Mouse (Mus musculus) embryonic facial prominence, embryonic 12.5 days (tissue): ENCODE measurements around the gene Kank1. TPM values are rescaled to one million over a fixed set of nuclear protein-coding genes. Genes with fewer than 3 reads are reported as not detected.
A peak's percentile ranks its signal among the peaks of the same experiment; 100 is the strongest.

ENCODE experiments used
- ATAC-seq: fragments of 200-750 bp; cut with Nextera tagmentation; 2 replicates; pipeline ENCODE4 v1.8.0; 2017; ENCODE audit not compliant: insufficient number of reproducible peaks, insufficient read depth, low FRiP score, low TSS enrichment
- H3K27ac ChIP-seq: fragments of 300-500 bp; sonication (generic); 2 replicates; pipeline ENCODE4 v1.5.1; 2016; ENCODE audit warnings: mild to moderate bottlenecking
- H3K27me3 ChIP-seq: fragments of 300-500 bp; sonication (generic); 2 replicates; pipeline ENCODE4 v1.6.1; 2016; ENCODE audit warnings: mild to moderate bottlenecking, moderate library complexity
- H3K36me3 ChIP-seq: fragments of 300-500 bp; sonication (generic); 2 replicates; pipeline ENCODE4 v1.6.1; 2016; ENCODE audit warnings: mild to moderate bottlenecking
- H3K4me1 ChIP-seq: fragments of 300-500 bp; sonication (generic); 2 replicates; pipeline ENCODE4 v1.6.1; 2016
- H3K4me2 ChIP-seq: fragments of 300-500 bp; sonication (generic); replicated peaks from 2 replicates; pipeline ENCODE4 v1.6.1; 2016; ENCODE audit warnings: mild to moderate bottlenecking, moderate library complexity
- H3K4me3 ChIP-seq: fragments of 300-500 bp; sonication (generic); 2 replicates; pipeline ENCODE4 v1.5.1; 2016; ENCODE audit warnings: mild to moderate bottlenecking
- H3K9ac ChIP-seq: fragments of 300-500 bp; sonication (generic); 2 replicates; pipeline ENCODE4 v1.6.1; 2016; ENCODE audit warnings: mild to moderate bottlenecking, moderate library complexity
- H3K9me3 ChIP-seq: fragments of 300-500 bp; sonication (generic); 2 replicates; pipeline ENCODE4 v1.6.1; 2016; ENCODE audit warnings: mild to moderate bottlenecking, moderate library complexity
- WGBS: fragments of 180-500 bp; shearing (Covaris S2); methylation state at CpG from one replicate; pipeline ENCODE4 v1.1.7; 2016; 5-methylcytosine and 5-hydroxymethylcytosine counted together
- polyA plus RNA-seq: library from polyadenylated mRNA; unstranded; fragments of >200 nt; fragmentation: Nextera tagmentation; extraction: Ambion mirVana; gene quantifications from 2 replicates; pipeline ENCODE4 v1.2.1, GENCODE M21; 2016

Kank1 gene
- polyA plus RNA-seq, 1 experiment from 2014 or later, result 27.6 TPM

GRCm38 (mm10) chr19:25230058-25230974 lies 6.5 kb upstream of the Kank1 start:
- Histone ChIP-seq H3K4me2 (no peak overlapping the region), H3K9ac (no peak overlapping the region), H3K27me3 (no peaks in the 10 kb centered on the region), H3K4me1 (no peaks in the 10 kb centered on the region), H3K36me3 (no peaks in the 10 kb centered on the region), H3K4me3 (no peak overlapping the region), H3K27ac (no peak overlapping the region), H3K9me3 (no peaks in the 10 kb centered on the region)
- WGBS, result 81% methylated on average over 4 of the region's 4 CpGs
- no peak for ATAC-seq

GRCm38 (mm10) chr19:25230975-25231334 lies 5.8 kb upstream of the Kank1 start:
- WGBS, result 78% methylated on average over 4 of the region's 4 CpGs
- no peak overlapping the region for H3K9ac ChIP-seq
- no peak overlapping the region for H3K27ac ChIP-seq
- no peak for ATAC-seq
- no peak overlapping the region for H3K4me2 ChIP-seq
- H3K9me3 ChIP-seq, result no peaks in the 10 kb centered on the region
- no peak overlapping the region for H3K4me3 ChIP-seq
- no peaks in the 10 kb centered on the region for H3K36me3 ChIP-seq
- H3K27me3 ChIP-seq, result no peaks in the 10 kb centered on the region
- H3K4me1 ChIP-seq, result no peaks in the 10 kb centered on the region

GRCm38 (mm10) chr19:25232032-25232431 lies 4.7 kb upstream of the Kank1 start:
- Histone ChIP-seq H3K9ac (no peak overlapping the region), H3K9me3 (no peaks in the 10 kb centered on the region), H3K4me1 (peaks cover under 1% of the 10 kb centered on the region; the same call in 1 of the 2 replicates), H3K27me3 (peaks cover 3% of the 10 kb centered on the region; the same call in 1 of the 2 replicates), H3K36me3 (no peaks in the 10 kb centered on the region), H3K4me3 (no peak overlapping the region), H3K27ac (no peak overlapping the region), H3K4me2 (no peak overlapping the region)
- WGBS, result 62% methylated on average over 10 of the region's 10 CpGs
- ATAC-seq, result no peak

DNA sequence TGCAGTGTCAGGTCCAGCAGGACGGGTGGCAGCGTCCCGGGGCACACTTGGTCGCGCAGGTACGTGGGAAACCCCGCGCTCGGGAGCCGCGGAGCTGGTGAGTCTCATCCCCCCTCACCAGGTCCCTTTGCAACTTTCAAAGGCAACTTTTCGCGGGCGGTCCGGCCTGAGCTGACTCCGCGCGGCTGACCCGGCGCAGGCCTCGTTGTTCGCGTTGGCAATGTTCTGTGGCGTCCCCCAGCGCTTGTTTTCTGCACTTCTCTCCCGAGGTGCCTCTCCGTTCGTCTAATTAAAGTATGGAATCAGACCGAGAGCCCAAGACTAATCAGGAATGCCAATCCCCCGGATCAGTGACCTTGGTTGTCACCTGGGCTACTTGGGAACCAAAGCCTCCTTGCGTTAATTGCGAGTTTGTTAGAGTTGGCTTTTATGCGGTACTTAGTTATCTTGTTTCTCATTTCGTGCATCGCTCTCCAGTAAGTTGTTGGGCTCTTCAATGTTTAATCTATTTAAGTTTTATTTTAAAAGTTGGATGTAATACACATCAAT lies 791 bp downstream of the Kank1 start:
- ATAC-seq, result no peak
- under 1% methylated on average over 35 of the region's 35 CpGs for WGBS

GRCm38 (mm10) chr19:25238121-25238520 lies 1.3 kb downstream of the Kank1 start:
- Histone ChIP-seq H3K9me3 (no peaks in the 10 kb centered on the region), H3K27me3 (peaks cover 14% of the 10 kb centered on the region; the same call in 1 of the 2 replicates), H3K27ac (no peak overlapping the region), H3K4me1 (peaks cover 7% of the 10 kb centered on the region; the same call in 1 of the 2 replicates), H3K36me3 (no peaks in the 10 kb centered on the region), H3K4me3 (peak overlapping the region; percentile 69), H3K4me2 (peak overlapping the region; percentile 95), H3K9ac (no peak overlapping the region)
- no peak for ATAC-seq
- 6% methylated on average over 13 of the region's 13 CpGs for WGBS

More for the DNA sequence above, 791 bp downstream of the Kank1 start:
- Histone ChIP-seq H3K4me2 (peak overlapping the region; percentile 95), H3K4me3 (peak overlapping the region; percentile 69), H3K27me3 (peaks cover 14% of the 10 kb centered on the region; the same call in 1 of the 2 replicates), H3K4me1 (peaks cover 7% of the 10 kb centered on the region; the same call in 1 of the 2 replicates), H3K9ac (peak overlapping the region; percentile 63), H3K9me3 (no peaks in the 10 kb centered on the region), H3K27ac (0 out of 2 replicates have a peak overlapping the region, but pooled peaks have one; percentile 41), H3K36me3 (no peaks in the 10 kb centered on the region)

DNA sequence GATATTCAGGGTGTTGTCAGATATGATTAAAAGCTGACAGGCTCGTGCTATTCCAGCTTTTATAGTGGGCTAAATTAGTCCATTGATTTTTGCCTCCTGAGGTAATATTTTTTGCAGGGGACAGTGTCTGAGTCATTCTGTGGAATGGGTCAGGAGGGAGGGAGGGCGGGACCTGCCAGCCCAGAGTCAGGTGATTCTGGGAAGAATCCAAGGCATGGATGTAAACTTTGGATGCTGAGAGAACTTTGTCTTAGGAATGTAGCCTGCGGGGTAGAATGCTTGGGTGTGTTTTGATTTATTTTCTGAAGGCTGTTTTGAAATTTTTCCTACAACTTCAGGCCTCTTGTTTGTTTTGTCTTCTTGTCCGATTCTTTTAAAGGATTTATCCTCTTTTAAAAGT lies 6.8 kb downstream of the Kank1 start:
- no peaks in the 10 kb centered on the region for H3K4me1 ChIP-seq
- H3K27me3 ChIP-seq, result no peaks in the 10 kb centered on the region
- H3K4me2 ChIP-seq, result no peak overlapping the region
- no peaks in the 10 kb centered on the region for H3K36me3 ChIP-seq
- WGBS, result 77% methylated on average over 4 of the region's 4 CpGs
- no peak overlapping the region for H3K4me3 ChIP-seq
- no peaks in the 10 kb centered on the region for H3K9me3 ChIP-seq
- no peak overlapping the region for H3K9ac ChIP-seq
- H3K27ac ChIP-seq, result no peak overlapping the region
- no peak for ATAC-seq

- Histone ChIP-seq H3K4me1 (no peaks in the 10 kb centered on the region), H3K4me3 (no peak overlapping the region), H3K4me2 (no peak overlapping the region), H3K36me3 (no peaks in the 10 kb centered on the region), H3K27ac (no peak overlapping the region), H3K27me3 (no peaks in the 10 kb centered on the region), H3K9ac (no peak overlapping the region), H3K9me3 (no peaks in the 10 kb centered on the region)
- no peak for ATAC-seq
- 83% methylated on average over 8 of the region's 8 CpGs for WGBS
Observed at GRCm38 (mm10) chr19:25246062-25246461, 9.3 kb downstream of the Kank1 start.

DNA sequence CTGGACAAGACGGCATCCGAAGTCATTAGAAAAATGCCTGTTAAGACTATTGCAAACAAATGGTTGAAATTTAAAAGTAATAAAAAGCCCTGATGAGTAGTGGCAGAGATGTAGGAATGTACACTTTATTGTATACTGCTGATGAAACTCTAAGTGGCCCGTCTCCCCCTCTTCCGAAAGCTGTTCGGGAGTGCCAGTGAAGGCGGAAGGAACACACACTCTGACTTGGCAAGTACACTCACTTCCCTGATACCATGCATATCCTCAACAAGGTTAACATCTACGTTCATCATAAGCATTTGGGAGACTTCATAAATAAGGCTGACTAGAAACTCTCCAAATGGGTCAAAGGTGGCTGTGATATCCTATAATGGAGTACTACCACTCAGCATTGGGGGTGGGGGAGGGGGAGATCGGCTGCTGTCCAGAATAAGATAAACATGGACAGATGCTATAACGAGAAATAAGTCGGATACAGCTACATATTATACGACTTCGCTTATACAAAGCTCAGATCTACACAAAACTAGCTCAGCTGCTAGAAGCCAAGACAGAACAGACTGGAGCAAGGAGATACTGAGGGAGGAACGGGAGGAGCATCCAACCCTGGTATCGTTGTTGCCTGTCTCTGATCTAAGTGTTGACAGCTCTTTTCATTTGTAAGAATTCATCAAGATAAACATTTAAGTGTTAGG lies 11.2 kb downstream of the Kank1 start:
- Histone ChIP-seq H3K36me3 (no peaks in the 10 kb centered on the region), H3K4me3 (no peak overlapping the region), H3K4me1 (no peaks in the 10 kb centered on the region), H3K27ac (no peak overlapping the region), H3K9me3 (no peaks in the 10 kb centered on the region), H3K9ac (no peak overlapping the region), H3K27me3 (no peaks in the 10 kb centered on the region), H3K4me2 (no peak overlapping the region)
- 89% methylated on average over 14 of the region's 14 CpGs for WGBS
- ATAC-seq, result no peak

DNA sequence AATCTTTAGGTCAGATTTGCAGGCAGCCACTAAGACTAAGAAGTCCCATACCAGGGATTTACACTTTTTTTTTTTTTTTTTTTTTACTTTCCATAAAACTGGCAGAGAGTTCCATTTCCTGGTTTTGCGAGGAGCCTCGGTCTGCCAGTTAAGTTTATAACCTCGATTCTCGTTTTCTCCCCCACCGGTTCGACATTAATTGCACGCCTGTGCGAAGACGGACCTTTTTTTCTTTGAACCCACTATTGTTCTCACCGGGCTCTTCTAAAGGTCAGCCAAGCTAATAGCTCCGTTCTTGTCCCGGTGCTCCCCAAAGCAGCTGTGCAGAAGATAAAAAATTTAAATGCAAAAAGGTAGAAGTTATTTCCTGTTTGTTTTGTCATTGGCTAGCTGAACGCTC lies 12.5 kb downstream of the Kank1 start:
- Histone ChIP-seq H3K4me1 (no peaks in the 10 kb centered on the region), H3K4me3 (no peak overlapping the region), H3K36me3 (no peaks in the 10 kb centered on the region), H3K27me3 (no peaks in the 10 kb centered on the region), H3K9ac (no peak overlapping the region), H3K27ac (no peak overlapping the region), H3K4me2 (no peak overlapping the region), H3K9me3 (no peaks in the 10 kb centered on the region)
- WGBS, result 50% methylated on average over 13 of the region's 13 CpGs
- ATAC-seq, result no peak

DNA sequence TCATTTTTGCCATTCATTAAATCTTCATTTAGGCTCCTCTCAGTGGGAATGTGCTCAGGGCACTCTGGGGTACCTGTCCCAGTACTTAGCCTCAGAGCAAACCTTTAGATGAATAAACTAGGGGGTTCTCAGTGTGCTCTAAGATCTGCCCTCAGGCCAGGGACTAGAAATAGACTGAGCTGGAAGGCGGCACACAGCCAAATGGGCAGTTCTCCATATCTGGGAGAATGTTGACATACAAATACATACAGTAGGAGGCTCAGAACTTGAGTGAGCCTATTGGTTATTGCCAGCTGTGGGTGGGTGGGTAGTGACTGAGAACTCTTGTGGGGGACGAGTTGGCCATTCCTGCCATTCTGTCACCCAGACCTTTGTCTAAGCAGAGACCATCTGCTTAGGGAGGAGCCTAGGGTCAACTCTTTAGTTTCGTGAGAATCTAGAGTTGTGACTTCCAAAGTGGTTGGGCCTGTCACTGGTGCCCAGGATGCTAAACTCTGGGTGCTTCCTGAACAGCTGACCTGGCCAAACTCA lies 14.9 kb downstream of the Kank1 start:
- Histone ChIP-seq H3K9ac (no peak overlapping the region), H3K27me3 (no peaks in the 10 kb centered on the region), H3K27ac (no peak overlapping the region), H3K4me3 (no peak overlapping the region), H3K4me2 (no peak overlapping the region), H3K9me3 (no peaks in the 10 kb centered on the region), H3K4me1 (no peaks in the 10 kb centered on the region), H3K36me3 (no peaks in the 10 kb centered on the region)
- no peak for ATAC-seq
- WGBS, result 78% methylated on average over 3 of the region's 3 CpGs

GRCm38 (mm10) chr19:25253198-25253597 lies 16.4 kb downstream of the Kank1 start:
- no peaks in the 10 kb centered on the region for H3K27me3 ChIP-seq
- H3K36me3 ChIP-seq, result no peaks in the 10 kb centered on the region
- H3K4me2 ChIP-seq, result no peak overlapping the region
- ATAC-seq, result no peak
- no peaks in the 10 kb centered on the region for H3K4me1 ChIP-seq
- H3K27ac ChIP-seq, result no peak overlapping the region
- no peak overlapping the region for H3K4me3 ChIP-seq
- WGBS, result 89% methylated on average over 6 of the region's 6 CpGs
- H3K9ac ChIP-seq, result no peak overlapping the region
- H3K9me3 ChIP-seq, result no peaks in the 10 kb centered on the region
